Mouse (Mus musculus): ENCODE measurements at regions not wholly inside any gene's neighbourhood (a gene's known extent, or its start where the extent isn't known, plus 50 kb on each side); places are given as distances from the start of the nearest gene placed in this dataset.

DNA sequence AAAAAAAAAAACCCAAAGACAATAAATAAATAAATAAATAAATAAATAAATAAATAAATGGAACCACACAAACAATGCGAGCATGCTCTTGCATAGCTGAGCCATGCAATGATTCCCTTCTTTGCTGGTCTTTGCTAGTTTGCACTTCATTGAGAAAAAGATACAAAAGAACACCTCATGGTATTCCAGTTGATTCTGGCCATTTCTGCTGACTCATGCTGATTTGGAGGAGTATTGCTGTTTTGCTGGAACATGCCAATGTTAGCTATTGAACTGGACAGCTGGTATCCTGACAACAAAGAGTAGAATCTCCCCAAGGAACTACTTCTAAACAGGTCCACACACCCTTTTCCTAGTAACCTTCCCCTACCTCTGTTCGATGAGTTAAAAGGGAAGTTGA is 60.2 kb downstream of the Htr1a start:
- no peak for DNase-seq (ENCODE audit: low read depth)
- TF ChIP-seq CTCF (IDR thresholded peaks at IDR 0.05; ENCODE audit: borderline replicate concordance, extremely low read depth, insufficient read depth, insufficient read length) = no peak

DNA sequence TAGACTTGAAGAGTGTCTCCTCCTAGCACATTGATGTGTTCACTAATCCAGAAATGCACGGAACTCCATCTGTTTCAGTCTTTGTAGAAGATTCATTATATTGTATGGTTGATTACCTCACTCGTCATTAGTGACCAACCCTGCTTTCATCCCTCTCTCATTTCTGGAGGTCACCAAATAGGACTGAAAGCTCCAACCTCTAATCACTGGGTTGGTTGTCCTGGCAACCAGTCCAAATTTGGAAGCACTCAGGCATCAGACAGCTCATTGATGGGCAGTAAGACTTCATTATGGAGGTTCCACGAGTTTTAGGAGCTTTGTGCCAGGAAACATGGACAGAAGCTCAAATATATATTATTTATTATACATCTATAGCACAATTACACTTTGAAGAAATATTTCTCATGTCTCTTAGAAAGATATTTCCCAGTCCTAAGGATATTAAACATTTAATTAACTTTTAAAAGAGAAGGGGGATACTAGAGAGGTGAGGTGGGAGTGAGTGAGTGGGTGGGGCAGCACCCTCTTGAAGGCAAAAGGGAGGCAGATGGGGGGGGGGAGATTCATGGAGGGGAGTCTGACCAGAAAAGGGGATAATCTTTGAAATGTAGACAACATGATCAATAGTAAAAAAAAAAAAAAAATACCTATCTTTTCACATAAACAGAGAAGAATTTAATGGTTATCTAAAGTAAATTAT is 94.7 kb downstream of the Htr1a start:
- peak; percentile 92 for DNase-seq (ENCODE audit: low read depth)
- TF ChIP-seq CTCF (IDR thresholded peaks at IDR 0.05; ENCODE audit: borderline replicate concordance, extremely low read depth, insufficient read depth, insufficient read length) = no peak
- TF ChIP-seq POLR2A (IDR thresholded peaks at IDR 0.05; ENCODE audit: borderline replicate concordance, extremely low read depth, insufficient read depth, insufficient read length, poor library complexity, severe bottlenecking) = no peak

DNA sequence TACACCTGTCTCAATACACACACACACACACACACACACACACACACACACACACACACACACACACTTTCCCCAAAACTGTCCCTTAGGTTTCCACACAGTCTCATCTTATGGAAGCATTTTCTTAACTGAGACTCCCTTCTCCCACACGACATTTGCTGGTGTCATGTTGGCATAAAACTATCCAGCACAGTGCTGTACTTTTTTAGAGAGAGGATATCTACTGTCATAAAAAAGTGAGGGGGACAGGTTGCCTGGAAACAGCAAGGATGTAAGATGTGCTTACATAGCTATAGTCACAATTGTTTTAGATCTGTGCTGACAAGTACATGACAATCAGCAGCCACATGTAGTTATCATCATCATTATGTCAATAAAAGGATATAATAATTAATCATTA is 129.8 kb downstream of the Htr1a start:
- no peak for DNase-seq (ENCODE audit: low read depth)
- TF ChIP-seq POLR2A (IDR thresholded peaks at IDR 0.05; ENCODE audit: borderline replicate concordance, extremely low read depth, insufficient read depth, insufficient read length, poor library complexity, severe bottlenecking) (no peak), CTCF (IDR thresholded peaks at IDR 0.05; ENCODE audit: borderline replicate concordance, extremely low read depth, insufficient read depth, insufficient read length) (no peak)

GRCm38 (mm10) chr13:105606450-105606849 is 163.0 kb downstream of the Htr1a start:
- no peak for DNase-seq (ENCODE audit: low read depth)
- TF ChIP-seq CTCF (IDR thresholded peaks at IDR 0.05; ENCODE audit: borderline replicate concordance, extremely low read depth, insufficient read depth, insufficient read length) (no peak), POLR2A (IDR thresholded peaks at IDR 0.05; ENCODE audit: borderline replicate concordance, extremely low read depth, insufficient read depth, insufficient read length, poor library complexity, severe bottlenecking) (no peak)

GRCm38 (mm10) chr13:105619308-105619707 is 175.9 kb downstream of the Htr1a start:
- TF ChIP-seq POLR2A (IDR thresholded peaks at IDR 0.05; ENCODE audit: borderline replicate concordance, extremely low read depth, insufficient read depth, insufficient read length, poor library complexity, severe bottlenecking) = no peak
- TF ChIP-seq CTCF (IDR thresholded peaks at IDR 0.05; ENCODE audit: borderline replicate concordance, extremely low read depth, insufficient read depth, insufficient read length) = no peak
- no peak for DNase-seq (ENCODE audit: low read depth)

GRCm38 (mm10) chr13:105620867-105621266 is 177.4 kb downstream of the Htr1a start:
- no peak for DNase-seq (ENCODE audit: low read depth)
- no peak for TF ChIP-seq POLR2A (IDR thresholded peaks at IDR 0.05; ENCODE audit: borderline replicate concordance, extremely low read depth, insufficient read depth, insufficient read length, poor library complexity, severe bottlenecking)
- TF ChIP-seq CTCF (IDR thresholded peaks at IDR 0.05; ENCODE audit: borderline replicate concordance, extremely low read depth, insufficient read depth, insufficient read length) = no peak

DNA sequence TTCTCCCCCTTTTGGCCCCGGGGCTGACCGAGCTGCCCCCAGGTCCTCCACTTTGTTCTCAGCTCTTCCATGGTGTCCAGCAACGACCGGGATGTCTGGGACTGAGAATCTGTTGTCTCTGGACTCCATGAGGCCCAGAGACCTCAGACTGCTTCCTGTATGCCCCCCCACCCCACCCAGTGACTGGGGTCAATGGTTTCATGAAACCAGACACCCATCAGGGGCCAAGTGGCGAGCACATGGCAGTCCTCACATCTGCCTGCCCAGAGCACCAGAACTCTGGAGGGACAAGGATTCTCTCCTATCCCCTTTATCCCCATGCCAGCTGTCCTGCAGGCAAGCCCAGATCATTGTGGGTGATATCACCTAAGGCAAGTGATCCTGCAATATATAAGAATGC is 185.2 kb downstream of the Htr1a start:
- no peak for DNase-seq (ENCODE audit: low read depth)
- no peak for TF ChIP-seq POLR2A (IDR thresholded peaks at IDR 0.05; ENCODE audit: borderline replicate concordance, extremely low read depth, insufficient read depth, insufficient read length, poor library complexity, severe bottlenecking)
- no peak for TF ChIP-seq CTCF (IDR thresholded peaks at IDR 0.05; ENCODE audit: borderline replicate concordance, extremely low read depth, insufficient read depth, insufficient read length)

GRCm38 (mm10) chr13:105648617-105649016 is 205.2 kb downstream of the Htr1a start:
- no peak for DNase-seq (ENCODE audit: low read depth)

More at GRCm38 (mm10) chr13:105648617-105649016, 205.2 kb downstream of the Htr1a start:
- no peak for TF ChIP-seq CTCF (IDR thresholded peaks at IDR 0.05; ENCODE audit: borderline replicate concordance, extremely low read depth, insufficient read depth, insufficient read length)
- TF ChIP-seq POLR2A (IDR thresholded peaks at IDR 0.05; ENCODE audit: borderline replicate concordance, extremely low read depth, insufficient read depth, insufficient read length, poor library complexity, severe bottlenecking) = no peak

All from brain, embryonic 14.5 days (tissue).